Mouse (Mus musculus): ENCODE results near the gene CN725425. TPM values are rescaled to one million over a fixed set of nuclear protein-coding genes. Genes with fewer than 3 reads are reported as not detected.

CN725425 gene
- polyA plus RNA-seq, 1 experiment = not detected

GRCm38 (mm10) chr15:91260578-91260977 is 61.3 kb downstream of the CN725425 start:
- TF ChIP-seq FLI1 (IDR thresholded peaks at IDR 0.05; ENCODE audit: low read length) (no peak), GATA1 (IDR thresholded peaks at IDR 0.05; ENCODE audit: borderline replicate concordance, low read length) (no peak)
- H3K36me3 ChIP-seq (replicated peaks; ENCODE audit: low read length) = no peaks in the 10 kb centered on the region
- no peaks in the 10 kb centered on the region for H3K4me1 ChIP-seq
- peaks cover 21% of the 10 kb centered on the region for H3K9me3 ChIP-seq
- H3K4me3 ChIP-seq (replicated peaks) = no peak overlapping the region
- no peaks in the 10 kb centered on the region for H3K27me3 ChIP-seq (replicated peaks)

- TF ChIP-seq GATA1 (IDR thresholded peaks at IDR 0.05; ENCODE audit: borderline replicate concordance, low read length) (no peak), FLI1 (IDR thresholded peaks at IDR 0.05; ENCODE audit: low read length) (no peak)
- Histone ChIP-seq H3K27me3 (replicated peaks) (no peaks in the 10 kb centered on the region), H3K4me3 (replicated peaks) (no peak overlapping the region), H3K36me3 (replicated peaks; ENCODE audit: low read length) (no peaks in the 10 kb centered on the region), H3K4me1 (no peaks in the 10 kb centered on the region), H3K9me3 (peaks cover 14% of the 10 kb centered on the region)
Observed at GRCm38 (mm10) chr15:91263926-91264325, 64.6 kb downstream of the CN725425 start.

GRCm38 (mm10) chr15:91268532-91268931 is 69.2 kb downstream of the CN725425 start:
- Histone ChIP-seq H3K27me3 (replicated peaks) (no peaks in the 10 kb centered on the region), H3K4me3 (replicated peaks) (no peak overlapping the region), H3K4me1 (no peaks in the 10 kb centered on the region), H3K36me3 (replicated peaks; ENCODE audit: low read length) (no peaks in the 10 kb centered on the region), H3K9me3 (peaks cover 22% of the 10 kb centered on the region)
- TF ChIP-seq FLI1 (IDR thresholded peaks at IDR 0.05; ENCODE audit: low read length) = no peak
- TF ChIP-seq GATA1 (IDR thresholded peaks at IDR 0.05; ENCODE audit: borderline replicate concordance, low read length) = no peak

- H3K4me3 ChIP-seq (replicated peaks) = no peak overlapping the region
- TF ChIP-seq FLI1 (IDR thresholded peaks at IDR 0.05; ENCODE audit: low read length) (no peak), GATA1 (IDR thresholded peaks at IDR 0.05; ENCODE audit: borderline replicate concordance, low read length) (no peak)
- no peaks in the 10 kb centered on the region for H3K4me1 ChIP-seq
- peaks cover 33% of the 10 kb centered on the region for H3K9me3 ChIP-seq
- no peaks in the 10 kb centered on the region for H3K36me3 ChIP-seq (replicated peaks; ENCODE audit: low read length)
- H3K27me3 ChIP-seq (replicated peaks) = no peaks in the 10 kb centered on the region
Observed at GRCm38 (mm10) chr15:91275961-91276360, 76.7 kb downstream of the CN725425 start.

GRCm38 (mm10) chr15:91279571-91279970 is 80.3 kb downstream of the CN725425 start:
- H3K9me3 ChIP-seq = peaks cover 29% of the 10 kb centered on the region

GRCm38 (mm10) chr15:91281521-91281920 is 82.2 kb downstream of the CN725425 start:
- TF ChIP-seq GATA1 (IDR thresholded peaks at IDR 0.05; ENCODE audit: borderline replicate concordance, low read length) (no peak), FLI1 (IDR thresholded peaks at IDR 0.05; ENCODE audit: low read length) (no peak)
- peaks cover 34% of the 10 kb centered on the region for H3K9me3 ChIP-seq
- H3K27me3 ChIP-seq (replicated peaks) = no peaks in the 10 kb centered on the region

More at GRCm38 (mm10) chr15:91279571-91279970, 80.3 kb downstream of the CN725425 start:
- no peaks in the 10 kb centered on the region for H3K36me3 ChIP-seq (replicated peaks; ENCODE audit: low read length)
- H3K27me3 ChIP-seq (replicated peaks) = no peaks in the 10 kb centered on the region
- no peak overlapping the region for H3K4me3 ChIP-seq (replicated peaks)
- no peak for TF ChIP-seq GATA1 (IDR thresholded peaks at IDR 0.05; ENCODE audit: borderline replicate concordance, low read length)
- H3K4me1 ChIP-seq = no peaks in the 10 kb centered on the region

GRCm38 (mm10) chr15:91282822-91283221 is 83.5 kb downstream of the CN725425 start:
- TF ChIP-seq FLI1 (IDR thresholded peaks at IDR 0.05; ENCODE audit: low read length) = no peak
- no peak for TF ChIP-seq GATA1 (IDR thresholded peaks at IDR 0.05; ENCODE audit: borderline replicate concordance, low read length)
- H3K36me3 ChIP-seq (replicated peaks; ENCODE audit: low read length) = no peaks in the 10 kb centered on the region
- no peaks in the 10 kb centered on the region for H3K4me1 ChIP-seq
- H3K27me3 ChIP-seq (replicated peaks) = no peaks in the 10 kb centered on the region
- peaks cover 45% of the 10 kb centered on the region for H3K9me3 ChIP-seq
- no peak overlapping the region for H3K4me3 ChIP-seq (replicated peaks)

More at GRCm38 (mm10) chr15:91281521-91281920, 82.2 kb downstream of the CN725425 start:
- no peaks in the 10 kb centered on the region for H3K36me3 ChIP-seq (replicated peaks; ENCODE audit: low read length)
- no peak overlapping the region for H3K4me3 ChIP-seq (replicated peaks)
- H3K4me1 ChIP-seq = no peaks in the 10 kb centered on the region

- TF ChIP-seq GATA1 (IDR thresholded peaks at IDR 0.05; ENCODE audit: borderline replicate concordance, low read length) = no peak
- no peak for TF ChIP-seq FLI1 (IDR thresholded peaks at IDR 0.05; ENCODE audit: low read length)
- Histone ChIP-seq H3K4me1 (no peaks in the 10 kb centered on the region), H3K9me3 (peaks cover 49% of the 10 kb centered on the region), H3K36me3 (replicated peaks; ENCODE audit: low read length) (no peaks in the 10 kb centered on the region), H3K27me3 (replicated peaks) (no peaks in the 10 kb centered on the region), H3K4me3 (replicated peaks) (no peak overlapping the region)
Observed at GRCm38 (mm10) chr15:91283418-91283817, 84.1 kb downstream of the CN725425 start.

- Histone ChIP-seq H3K36me3 (replicated peaks; ENCODE audit: low read length) (no peaks in the 10 kb centered on the region), H3K9me3 (0 out of 2 replicates have a peak, but pooled peaks cover 4% of the 10 kb centered on the region), H3K4me1 (no peaks in the 10 kb centered on the region), H3K4me3 (replicated peaks) (no peak overlapping the region), H3K27me3 (replicated peaks) (no peaks in the 10 kb centered on the region)
- no peak for TF ChIP-seq FLI1 (IDR thresholded peaks at IDR 0.05; ENCODE audit: low read length)
- TF ChIP-seq GATA1 (IDR thresholded peaks at IDR 0.05; ENCODE audit: borderline replicate concordance, low read length) = no peak
Observed at GRCm38 (mm10) chr15:91299319-91299835, 100.1 kb downstream of the CN725425 start.

GRCm38 (mm10) chr15:91301366-91301765 is 102.1 kb downstream of the CN725425 start:
- Histone ChIP-seq H3K36me3 (replicated peaks; ENCODE audit: low read length) (no peaks in the 10 kb centered on the region), H3K9me3 (0 out of 2 replicates have a peak, but pooled peaks cover 4% of the 10 kb centered on the region), H3K27me3 (replicated peaks) (no peaks in the 10 kb centered on the region), H3K4me1 (no peaks in the 10 kb centered on the region), H3K4me3 (replicated peaks) (no peak overlapping the region)
- TF ChIP-seq FLI1 (IDR thresholded peaks at IDR 0.05; ENCODE audit: low read length) = no peak

Data from megakaryocyte, embryonic 14.5 days (primary cell).